Mouse (Mus musculus) cerebellum, postnatal 14 days (tissue): ENCODE measurements at regions not wholly inside any gene's neighbourhood (a gene's known extent, or its start where the extent isn't known, plus 50 kb on each side); places are given as distances from the start of the nearest gene placed in this dataset.
"Not testable (repeated sequence)": the region's sequence is repeated elsewhere in the genome, so short reads cannot be mapped to it uniquely, and the experiment has no call there.

Source experiments
- DNase-seq, 2 experiments: peaks; one replicate each; pipeline ENCODE4 v3.0.0; 2021; ENCODE audit warnings: mixed read lengths in 2 of 2

DNA sequence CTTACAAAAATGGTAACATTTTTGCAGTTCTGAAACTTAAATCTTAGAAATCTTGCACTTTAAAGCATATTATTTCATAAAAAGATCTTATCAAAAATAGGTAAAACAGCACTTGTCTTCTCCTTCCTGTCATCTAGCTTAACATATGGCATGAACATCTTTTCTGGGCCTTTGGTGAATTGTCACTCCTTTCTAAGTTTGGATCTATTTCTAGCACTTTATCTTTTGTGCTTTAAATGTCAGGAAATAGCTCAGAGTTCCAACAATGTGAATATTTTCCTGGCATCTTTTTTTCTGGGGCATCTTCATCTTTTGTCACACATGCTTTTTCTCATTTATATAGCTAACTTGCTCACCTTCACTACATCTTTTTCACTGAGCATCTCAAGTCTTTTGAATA is 527.4 kb upstream of the Gm5150 start:
- no peak for DNase-seq

GRCm38 (mm10) chr3:16527511-16527910 is 521.3 kb upstream of the Gm5150 start:
- DNase-seq: not testable (repeated sequence)

DNA sequence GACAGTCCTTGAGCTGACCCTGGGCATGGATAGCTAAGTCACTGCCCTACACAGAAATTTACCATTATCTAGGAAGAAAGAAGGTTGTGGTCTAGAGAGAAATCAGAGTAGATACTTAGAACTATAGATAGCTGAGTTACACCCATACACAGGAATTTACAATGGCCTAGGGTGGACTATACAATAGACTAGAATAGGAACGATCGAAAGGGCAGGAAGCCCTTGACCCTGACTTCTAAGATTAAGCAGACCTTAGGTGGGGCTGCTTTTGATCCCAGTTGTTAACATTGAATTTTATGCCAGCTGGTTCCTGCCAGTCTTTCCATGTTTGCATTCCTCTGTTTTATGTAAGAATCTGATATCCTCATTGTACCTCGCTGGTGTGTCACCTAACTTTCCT is 482.2 kb upstream of the Gm5150 start:
- not testable (repeated sequence) for DNase-seq

DNA sequence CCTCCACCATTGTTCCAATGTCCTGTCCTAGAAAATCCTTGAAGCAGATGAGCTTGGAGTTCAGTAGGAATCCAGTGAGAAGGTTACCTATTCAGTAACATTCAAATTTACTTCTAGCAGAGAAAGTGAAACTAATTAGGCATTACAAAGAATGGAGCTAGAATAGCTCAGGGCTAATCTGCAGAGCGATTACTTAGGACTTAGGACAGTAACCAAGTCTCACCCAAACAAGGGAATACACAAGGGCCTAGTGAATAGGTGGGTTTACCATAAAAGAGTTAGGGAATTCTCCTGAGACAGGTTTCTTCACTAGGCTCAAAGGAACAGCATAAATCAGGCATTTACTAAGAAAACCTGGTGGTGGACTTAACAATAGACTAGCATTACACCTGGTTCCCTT is 476.5 kb upstream of the Gm5150 start:
- no peak for DNase-seq

- no peak for DNase-seq
Observed at GRCm38 (mm10) chr3:16471360-16471759, 465.1 kb upstream of the Gm5150 start.

GRCm38 (mm10) chr3:16466388-16466787 is 460.2 kb upstream of the Gm5150 start:
- peak; percentile 76 to 81 for DNase-seq

DNA sequence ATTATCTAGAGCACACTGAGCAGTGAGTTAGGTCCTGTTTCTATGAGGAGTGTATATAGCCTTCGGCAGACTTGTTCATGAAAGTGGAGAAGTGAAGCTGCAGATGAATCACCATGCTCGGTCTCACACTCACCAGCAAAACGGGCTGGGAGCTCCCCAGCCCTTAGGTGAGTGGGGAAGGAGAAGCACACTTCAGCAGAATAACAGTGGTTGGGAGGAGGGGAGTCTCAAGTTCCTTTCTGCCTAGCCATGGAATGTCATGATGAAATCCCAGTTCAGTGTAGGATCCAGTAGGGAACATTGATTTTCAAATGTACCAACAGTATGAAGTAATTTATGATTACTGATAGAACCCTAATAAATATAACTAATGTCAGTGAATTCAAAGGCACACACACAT is 459.1 kb upstream of the Gm5150 start:
- no peak for DNase-seq

GRCm38 (mm10) chr3:16464301-16464700 is 458.1 kb upstream of the Gm5150 start:
- DNase-seq: no peak

GRCm38 (mm10) chr3:16433033-16433432 is 426.8 kb upstream of the Gm5150 start:
- DNase-seq: no peak

DNA sequence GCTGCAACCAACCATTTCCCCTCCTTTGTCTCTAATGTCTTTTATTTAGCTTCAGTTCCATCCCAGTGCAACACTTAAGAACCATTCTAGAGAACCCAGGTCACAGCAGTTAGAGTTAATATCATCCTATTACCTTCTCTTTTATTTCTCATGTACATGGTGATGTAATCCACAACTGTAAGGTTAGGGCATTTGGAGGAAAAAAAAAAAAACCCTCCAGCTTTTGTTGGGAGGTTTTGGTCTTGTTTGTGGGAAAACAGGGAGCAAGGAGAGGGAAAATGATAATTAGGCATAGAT is 425.5 kb upstream of the Gm5150 start:
- no peak for DNase-seq

GRCm38 (mm10) chr3:16431082-16431818 is 425.0 kb upstream of the Gm5150 start:
- DNase-seq: no peak
